Mouse (Mus musculus) layer of hippocampus, adult 9-10 months (tissue): ENCODE measurements around the gene Stx4a.
"Not testable (repeated sequence)": the region's sequence is repeated elsewhere in the genome, so short reads cannot be mapped to it uniquely, and the experiment has no call there.

Experiments
- DNase-seq: peaks from one replicate; pipeline ENCODE4 v3.0.0; 2022; ENCODE audit warnings: low spot score

The Stx4a gene

DNA sequence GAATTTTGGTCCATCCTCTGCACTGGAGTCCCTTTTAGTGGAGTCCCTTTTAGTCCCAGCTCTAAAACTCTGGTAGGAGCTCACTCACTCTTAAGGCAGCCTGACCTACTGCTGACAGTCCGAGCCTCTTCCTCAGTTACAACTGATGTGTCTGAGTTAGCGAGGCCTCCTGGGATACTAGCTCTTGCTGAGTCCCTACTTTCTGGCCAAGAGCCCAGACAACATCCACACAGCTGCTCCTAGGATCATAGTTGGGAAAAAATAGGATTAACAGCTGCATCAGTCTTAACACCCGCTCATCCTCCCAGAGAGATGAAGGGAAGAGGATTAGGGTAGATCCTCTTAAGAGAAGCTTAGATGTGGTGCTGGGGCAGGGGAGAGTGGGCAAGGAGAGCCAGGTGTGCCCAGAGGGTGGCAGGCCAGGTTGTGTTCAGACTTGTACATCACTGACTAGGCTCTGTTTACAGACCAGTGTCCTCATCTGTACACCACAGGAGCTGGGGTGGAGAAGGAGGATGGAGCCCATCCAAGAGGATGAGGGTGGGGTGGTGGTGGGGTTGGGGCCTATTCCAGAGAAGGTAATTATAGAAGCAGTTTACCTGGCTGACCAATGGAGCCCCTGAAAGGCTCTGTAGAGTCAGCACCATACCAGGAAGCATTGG, 45.2 kb downstream of the Stx4a start:
- DNase-seq = no peak

DNA sequence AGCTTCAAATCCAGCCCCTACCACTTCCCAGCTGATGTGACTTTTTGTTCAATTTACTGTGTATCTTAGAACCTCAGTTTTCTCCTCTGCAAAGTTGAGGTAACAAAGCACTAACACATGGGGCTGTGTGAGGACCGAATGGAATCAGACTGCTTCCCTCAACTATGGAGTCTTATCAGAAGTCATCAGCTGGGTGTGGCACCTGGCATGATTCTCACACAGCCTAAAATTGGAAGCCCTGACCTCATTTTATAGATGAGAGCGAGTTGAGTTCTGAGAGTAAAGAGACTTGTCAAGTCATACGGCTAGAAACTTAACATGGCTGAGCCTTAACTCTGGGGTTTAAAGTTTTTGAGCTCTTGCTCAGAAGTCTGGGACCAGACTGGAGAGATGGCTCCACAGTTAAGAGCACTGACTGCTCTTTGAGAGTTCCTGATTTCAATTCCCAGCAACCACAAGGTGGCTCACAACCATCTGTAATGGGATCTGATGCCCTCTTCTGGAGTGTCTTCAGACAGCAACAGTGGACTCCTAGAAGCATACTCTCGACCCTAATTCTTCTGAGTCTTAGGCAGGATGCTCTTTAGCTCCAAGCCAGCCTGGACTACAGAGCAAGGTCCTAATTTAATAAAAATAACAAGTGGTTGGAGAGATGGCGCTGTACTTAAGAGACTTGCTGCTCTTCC, 46.2 kb downstream of the Stx4a start:
- DNase-seq = no peak

DNA sequence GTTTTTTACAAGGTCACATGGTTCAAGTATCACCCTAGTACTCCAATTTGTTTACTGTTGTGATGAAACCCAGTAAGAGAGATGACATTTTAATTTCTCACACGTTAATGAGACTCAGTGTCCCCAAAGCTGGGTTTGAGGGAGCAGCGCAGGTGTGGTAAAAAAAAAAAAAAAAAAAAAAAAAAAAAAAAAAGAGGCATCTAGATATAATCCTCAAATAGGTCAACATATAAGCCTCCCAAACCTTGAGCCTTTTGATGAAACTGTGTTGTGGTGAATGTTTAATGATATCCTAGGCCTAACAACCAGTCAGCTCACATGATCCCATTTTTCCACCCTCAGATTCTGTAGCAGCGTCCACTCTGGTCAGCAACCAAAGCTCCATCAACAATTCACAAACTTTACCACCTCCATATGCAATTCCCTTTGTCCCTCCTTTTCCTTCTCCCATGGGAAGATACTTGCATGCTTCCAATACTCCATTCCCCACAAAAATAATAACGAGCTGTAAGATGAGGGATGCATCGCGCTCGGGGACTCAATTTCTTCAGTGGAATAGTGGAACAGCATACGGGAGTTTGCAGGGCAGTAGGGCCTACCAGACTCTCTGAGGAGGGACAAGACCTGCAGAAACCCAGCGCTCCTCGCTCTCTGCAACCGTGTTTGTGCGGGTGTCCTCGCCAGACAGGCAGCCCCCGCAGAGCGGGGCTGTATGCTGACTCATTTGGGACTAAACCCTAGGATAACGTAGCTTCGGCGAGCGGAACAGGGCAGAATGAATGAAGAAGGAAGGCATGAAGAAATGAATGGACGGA, 50.9 kb downstream of the Stx4a start:
- no peak for DNase-seq

DNA sequence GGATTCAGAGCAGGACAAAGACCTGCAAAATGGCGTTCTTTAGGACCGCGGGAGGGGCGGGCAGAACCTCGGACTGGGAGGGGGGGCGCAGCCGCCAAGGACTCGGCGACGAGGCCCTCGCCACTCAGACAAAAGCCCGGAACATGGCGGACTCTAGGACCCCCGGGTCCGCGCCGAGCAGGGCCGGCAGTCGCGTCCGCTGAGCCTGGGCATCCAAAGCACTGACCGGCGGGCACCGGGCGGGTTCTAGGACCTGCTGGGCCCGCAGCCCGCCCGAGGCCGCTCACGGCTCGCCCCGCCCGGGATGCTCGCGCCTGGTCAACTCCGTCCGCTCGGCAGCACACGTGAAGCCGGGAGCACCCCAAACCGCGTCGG, 51.5 kb downstream of the Stx4a start:
- DNase-seq = peak; percentile 61

DNA sequence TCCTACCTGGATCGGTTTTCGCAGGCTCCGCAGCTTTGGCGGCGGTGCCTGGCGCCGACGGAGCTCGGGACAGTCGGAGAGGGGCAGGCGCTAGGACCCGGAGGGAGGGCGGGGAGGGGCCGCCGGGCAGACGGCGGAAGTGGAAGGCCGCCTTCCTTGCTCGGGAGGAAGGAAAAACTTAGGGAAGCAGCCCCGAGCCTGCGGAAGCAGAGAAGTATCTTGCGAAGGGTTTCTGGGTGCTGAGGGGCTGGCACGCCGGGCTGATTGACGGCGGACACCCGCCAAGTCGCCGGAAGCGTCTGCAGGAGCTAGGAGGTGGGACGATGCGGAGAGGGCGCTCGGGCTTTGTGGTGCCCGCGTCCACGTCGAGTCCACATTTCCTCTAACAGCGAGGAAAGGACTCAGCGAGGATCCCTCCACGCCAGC, 52.0 kb downstream of the Stx4a start, which contains the start of gene Zfp646:
TSS of gene Zfp646 (plus strand) at position 181 of the 426 bp plus-strand sequence.
- DNase-seq = peak; percentile 26

DNA sequence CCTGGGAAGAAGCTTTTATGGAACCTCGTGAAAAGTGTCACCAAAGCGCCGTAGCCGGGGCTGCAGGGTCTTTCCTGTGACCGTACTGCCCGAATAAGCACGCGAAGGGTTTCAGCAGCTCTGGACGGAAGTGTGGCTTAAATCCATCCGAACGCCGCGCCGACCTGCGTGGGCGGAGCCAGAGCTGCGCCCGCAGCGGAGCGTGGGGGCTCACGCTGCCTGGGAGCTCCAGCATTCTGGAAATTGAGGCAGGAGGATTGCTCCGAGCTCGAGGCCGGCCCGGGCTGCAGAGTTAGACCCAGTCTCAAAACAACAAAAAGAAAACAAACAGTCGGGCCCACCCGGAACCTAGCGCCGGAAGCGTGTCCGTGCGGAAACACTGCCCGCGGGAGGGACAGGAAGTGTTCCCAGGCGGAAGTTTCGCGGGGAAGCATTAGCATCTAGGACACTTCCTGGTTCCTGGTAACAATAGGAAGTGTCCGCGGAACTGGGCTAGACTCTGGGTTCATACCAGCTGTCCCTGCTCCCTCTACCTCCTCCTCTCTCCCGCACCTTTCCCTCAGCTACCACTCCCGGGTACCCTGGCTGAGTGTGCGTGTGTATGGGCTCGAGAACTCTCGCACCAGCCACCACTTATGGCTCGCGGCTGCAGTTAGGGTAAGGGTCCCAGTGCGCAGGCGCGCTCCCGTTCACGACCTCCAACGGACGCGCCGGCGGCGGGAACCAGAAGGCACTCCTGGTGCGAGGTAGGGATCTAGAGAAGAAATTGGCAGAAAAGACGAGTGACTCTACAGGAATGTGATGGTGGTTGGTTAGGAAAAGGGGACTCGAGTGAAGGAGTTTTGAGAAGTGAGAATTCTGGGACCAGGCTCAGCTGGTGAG, 52.6 kb downstream of the Stx4a start, which contains the start of gene Zfp668:
TSS of gene Zfp668 (minus strand) at position 362 of the 882 bp plus-strand sequence.
- DNase-seq = peak; percentile 88

DNA sequence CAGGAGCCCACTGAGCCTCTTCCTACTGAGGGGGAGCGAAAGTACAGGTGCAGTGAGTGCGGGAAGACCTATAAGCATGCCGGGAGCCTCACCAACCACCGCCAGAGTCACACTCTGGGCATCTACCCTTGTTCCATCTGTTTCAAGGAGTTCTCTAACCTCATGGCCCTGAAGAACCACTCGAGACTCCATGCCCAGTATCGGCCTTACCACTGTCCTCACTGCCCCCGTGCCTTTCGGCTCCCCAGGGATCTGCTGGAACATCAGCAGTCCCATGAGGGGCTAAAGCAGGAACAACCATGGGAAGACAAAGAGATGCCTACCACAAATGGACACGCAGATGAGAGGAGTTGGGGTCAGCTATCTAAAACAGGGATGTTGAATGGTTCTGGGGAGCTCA, 55.2 kb downstream of the Stx4a start:
- no peak for DNase-seq

DNA sequence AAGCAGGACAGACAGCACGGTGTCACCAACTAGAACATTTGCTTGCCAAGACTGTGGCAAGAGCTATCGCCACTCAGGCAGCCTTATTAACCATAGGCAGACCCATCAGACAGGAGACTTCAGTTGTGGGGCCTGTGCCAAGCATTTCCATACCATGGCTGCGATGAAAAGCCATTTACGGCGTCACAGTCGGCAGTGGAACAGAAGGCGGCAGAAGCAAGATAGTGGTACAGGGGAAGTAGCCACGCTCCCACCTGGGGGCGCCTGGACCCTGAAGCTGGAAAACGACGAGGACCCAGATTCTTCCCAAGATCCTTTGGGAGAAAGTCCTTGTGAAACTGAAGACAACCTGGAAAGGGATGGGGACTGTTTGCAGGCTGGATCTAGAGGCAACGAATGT, 56.3 kb downstream of the Stx4a start:
- DNase-seq = no peak

DNA sequence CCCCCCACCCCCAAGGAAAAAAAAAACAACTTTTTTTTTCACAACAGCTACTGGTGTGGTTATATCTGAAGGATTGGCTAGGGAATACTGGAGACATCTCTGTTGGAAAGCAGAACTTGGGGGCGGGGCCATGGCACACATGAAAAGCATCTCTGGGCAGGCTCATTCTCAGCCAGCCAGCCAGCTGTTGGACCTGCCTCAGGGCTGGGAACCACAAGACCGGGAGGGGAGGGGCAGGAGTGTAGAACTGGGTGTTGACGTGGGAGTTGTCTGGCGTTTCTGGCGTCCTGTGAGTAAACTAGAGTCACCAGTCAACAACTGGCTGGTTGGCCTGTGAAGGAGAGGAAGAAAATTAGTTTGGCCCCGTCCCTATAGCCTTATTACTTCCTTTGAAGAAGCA, 61.9 kb downstream of the Stx4a start:
- DNase-seq = no peak

DNA sequence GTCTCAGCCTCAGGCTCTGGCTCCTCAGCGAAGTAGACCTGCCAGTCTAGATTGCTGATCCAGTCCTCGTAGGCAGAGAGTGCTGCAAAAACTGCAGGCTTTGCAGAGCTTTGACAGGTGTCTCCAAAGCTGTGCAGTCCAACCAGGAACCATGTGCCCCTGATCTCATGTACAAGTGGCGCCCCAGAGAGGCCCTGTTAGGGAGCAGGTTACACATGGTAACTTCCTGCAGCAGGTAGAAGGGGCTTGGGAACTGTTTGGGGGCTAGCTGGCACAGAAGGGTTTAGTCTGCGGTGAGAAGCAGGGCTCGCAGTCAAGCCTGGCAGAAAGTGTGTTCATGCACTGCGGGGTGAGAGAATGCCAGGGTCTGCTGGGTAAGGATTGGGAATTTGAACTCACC, 62.5 kb downstream of the Stx4a start:
- no peak for DNase-seq

DNA sequence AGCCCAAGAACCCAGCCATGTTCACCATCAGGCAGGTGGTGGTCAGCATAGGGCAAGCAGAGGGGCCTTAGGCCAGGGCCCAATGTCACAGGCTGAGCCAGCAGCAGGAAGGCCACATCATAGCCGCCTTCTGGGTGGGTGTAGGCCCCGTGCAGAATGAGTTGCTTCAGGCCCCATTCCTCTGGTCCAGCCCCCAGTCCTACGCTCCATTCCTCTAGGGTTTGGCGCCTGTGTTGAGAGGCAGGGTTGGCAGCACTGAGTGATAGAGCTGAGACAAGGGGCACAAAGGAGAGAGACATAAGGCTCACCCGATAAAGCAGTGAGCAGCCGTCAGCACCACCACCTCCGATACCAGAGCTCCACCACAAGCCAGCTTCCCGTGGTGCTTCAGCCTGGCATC, 63.1 kb downstream of the Stx4a start:
- no peak for DNase-seq

DNA sequence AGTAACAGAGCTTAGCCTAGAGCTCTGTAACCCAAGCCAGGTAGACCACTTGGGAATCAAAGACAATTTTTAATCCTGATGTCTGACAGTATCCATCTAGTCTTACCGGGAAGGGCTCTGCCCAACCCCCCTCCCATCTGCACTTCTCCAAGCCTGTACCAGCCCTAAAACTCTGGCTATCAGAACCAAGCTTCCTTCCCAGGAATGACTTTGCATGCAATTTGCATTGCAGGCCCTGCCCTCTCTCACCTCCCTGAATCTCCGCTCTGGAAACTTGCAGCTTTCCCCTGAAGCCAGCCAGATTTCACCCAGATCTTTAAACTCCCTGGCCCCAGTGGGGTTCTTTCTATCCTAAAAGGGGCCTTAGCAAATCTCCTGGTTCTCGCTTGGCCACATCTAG, 63.7 kb downstream of the Stx4a start:
- DNase-seq = no peak

DNA sequence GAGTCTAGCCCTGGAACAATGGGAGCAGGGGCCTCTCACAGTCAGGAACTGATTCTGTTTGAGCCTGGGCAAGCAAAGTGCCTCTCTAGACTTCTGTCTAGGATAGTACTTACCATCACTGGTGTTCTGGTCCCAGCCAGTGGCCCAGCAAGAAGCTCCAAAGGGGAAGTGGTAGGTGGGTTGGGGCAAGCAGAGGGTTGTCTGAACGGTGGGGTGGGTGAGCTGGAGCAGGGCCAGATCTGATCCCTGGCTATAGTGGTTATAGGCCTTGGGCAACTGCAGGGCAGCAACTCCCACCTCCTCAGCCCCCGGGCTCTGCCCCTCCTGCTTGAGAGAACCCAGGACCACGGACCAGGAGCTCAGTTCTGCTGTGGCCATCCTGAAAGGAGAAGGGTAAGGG, 64.7 kb downstream of the Stx4a start:
- DNase-seq = no peak

DNA sequence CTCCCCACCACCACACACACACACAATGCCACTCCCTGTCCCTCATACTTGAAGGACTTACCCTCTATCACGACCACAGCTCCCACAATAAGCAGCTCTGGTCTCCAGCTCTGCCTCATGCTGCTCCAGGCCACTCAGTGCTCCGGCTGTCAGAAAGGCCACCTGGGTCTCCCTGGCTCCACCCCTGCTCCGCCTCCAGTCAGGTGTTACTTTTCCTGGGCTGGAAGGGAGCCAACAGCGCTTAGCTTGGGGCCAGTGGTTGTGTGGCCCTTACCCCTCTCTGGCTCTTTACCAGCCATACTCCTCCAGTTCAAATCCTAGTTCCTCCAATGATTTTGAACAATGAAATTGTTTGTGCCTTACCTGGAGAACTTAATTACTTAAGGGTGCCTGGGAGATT, 66.7 kb downstream of the Stx4a start, which contains the start of gene Prss53:
TSS of gene Prss53 (minus strand) at position 173 of the 400 bp plus-strand sequence.
- DNase-seq = no peak

DNA sequence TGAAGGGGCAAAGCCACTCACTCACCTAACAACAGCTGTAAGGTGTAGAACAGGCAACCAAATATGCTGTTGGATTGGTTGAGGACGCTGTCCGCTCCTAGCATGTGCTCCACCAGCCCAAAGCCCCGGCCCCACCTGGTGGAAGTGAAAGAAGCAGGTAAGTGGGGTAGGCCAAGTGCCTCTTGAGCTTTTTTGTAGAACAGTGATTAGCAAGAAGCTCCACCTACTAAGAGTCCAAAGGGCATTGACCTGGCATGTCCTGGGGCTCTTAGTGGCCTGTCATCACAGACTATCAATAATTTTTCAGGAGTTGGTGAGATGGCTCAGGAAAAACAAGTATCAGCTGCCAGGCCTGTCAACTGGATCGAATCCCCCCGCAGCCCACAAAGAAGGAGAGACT, 70.4 kb downstream of the Stx4a start:
- DNase-seq = no peak

DNA sequence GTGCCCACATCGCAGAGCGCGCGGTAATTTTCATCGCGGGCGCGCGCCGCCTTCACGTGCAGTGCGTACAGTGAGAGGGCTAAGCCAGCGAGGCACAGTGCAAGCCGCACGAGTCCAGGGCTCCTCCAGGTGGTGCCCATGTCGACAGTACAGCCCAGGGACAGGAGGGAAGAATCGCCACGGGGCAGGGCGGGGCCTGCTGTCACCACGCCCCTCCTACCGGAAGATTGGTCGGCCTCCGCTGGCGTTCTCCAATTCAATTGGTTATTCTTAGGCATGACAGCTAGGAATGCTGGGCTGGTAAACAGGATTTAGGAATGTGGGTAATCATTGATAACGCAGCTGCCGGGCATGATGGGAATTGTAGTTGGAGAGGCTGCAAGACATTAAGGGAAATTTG, 71.3 kb downstream of the Stx4a start, which contains the start of the genes Gm21974 and Vkorc1:
TSS of gene Gm21974 (minus strand) at position 13 of the 400 bp plus-strand sequence.
TSS of gene Vkorc1 (minus strand) at position 176 of the 400 bp plus-strand sequence.
- peak; percentile 93 for DNase-seq

DNA sequence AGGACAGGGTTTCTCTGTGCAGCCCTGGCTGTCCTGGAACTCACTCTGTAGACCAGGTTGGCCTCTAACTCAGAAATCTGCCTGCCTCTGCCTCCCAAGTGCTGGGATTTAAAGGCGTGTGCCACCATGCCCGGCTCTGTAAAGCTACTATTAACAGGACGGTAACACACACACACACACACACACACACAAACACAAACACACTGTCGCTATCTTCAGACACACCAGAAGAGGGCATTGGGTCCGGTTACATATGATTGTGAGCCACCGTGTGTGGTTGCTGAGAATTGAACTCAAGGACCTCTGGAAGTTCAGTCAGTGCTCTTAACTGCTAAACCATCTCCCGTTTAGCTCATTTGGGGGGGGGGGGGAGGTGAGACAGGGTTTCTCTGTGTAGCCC, 71.8 kb downstream of the Stx4a start:
- not testable (repeated sequence) for DNase-seq

DNA sequence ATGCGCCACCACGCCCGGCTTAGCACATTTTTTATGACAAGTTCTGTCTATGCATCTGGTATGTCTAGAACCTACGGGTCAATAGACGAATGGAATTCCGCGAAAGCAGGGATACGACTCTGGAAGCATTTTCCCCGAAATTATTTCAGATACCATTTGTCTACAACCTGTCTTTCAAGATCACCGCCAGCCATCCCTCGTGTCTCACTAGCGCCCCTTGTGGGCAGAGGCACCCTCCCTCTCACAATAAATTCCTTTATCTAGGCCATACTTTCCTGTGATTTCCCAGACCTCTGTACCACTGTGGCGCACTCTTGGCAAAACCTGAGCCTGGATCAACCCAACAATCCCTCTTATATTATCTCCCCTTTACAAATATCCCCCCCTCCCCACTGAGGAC, 72.3 kb downstream of the Stx4a start:
- DNase-seq = peak; percentile 58

DNA sequence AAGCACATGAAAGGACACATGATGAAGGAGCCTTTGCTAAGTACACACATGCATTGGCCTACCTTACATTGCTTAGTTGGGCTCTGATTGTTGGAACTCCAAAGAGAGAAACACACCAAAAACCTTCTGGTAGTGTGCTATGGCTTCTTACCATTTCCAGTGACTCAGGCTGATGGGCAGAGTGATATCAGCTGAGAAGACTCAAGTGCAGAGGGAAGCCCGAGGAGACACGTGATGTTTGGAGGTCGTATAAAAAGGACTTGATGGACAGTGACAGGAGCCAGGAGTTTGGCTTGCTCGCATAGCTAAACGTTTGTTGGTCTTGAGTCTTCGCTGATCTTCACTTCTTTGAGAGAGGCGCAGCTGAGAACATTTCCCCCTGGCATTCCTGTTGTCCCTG, 73.4 kb downstream of the Stx4a start:
- no peak for DNase-seq

DNA sequence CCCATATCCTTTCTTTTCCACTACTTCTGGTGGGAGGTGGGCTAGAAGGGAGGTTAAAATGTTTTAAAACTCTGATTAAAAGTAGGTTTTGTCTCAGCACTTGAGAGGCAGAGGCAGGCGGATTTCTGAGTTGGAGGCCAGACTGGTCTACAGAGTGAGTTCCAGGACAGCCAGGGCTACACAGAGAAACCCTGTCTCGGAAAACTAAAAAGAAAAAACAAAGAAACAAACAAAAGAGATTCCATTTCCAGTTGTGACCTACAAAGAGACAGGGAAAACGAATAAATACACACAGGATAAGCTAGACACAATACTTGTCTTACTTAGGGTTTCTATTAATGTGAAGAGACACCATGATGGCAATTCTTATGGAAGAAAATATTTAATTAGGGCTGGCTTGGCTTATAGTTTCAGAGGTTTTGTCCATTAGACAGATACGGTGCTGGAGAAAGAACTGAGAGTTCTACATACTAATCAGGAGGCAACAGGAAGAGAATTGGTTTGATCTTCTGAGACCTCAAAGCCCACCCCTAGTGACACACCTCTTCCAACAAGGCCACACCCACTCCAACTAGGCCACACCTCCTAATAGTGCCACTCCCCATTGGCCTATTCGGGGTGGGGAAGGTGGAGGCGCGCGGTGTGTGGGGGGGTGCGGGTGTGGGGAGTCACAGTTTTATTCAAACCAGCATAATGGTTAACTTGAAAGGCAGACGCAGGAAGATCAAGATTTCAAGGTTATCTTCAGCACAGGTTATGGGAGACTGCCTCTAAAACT, 74.3 kb downstream of the Stx4a start:
- no peak for DNase-seq
